10 mouse cellular contexts compared by ENCODE assay signal in the genomic region with DNA sequence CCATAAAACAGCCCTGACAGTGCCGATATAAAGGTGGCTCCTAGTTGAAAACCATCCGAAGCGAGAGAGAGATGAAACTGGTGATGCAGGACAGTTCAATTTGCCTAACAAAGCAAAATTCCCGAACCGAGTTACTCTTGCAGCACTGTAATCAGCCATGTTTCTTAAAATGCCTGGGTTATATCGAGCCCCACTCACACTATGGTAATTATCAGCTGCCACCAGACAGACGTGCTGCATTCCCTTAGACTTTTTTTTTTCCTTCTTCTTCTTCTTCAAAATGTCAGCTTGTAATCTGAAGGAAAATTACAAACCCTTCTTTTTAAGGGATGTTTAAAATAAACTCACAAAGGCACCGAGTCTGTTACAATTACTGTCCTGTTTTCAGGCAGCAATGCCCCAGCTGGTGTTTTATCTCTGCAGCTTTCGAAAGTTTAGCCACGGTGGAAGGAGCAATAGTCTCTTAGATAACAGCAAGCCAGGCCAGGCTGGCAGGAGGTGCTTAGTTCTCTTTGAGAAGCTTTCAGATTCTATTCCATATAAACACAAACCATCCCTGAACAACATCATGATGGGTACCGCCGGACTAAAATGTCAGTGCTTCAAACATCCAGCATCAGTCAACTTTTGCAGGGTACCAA.
DNase-seq lines count a peak whose midpoint lies in the region; ATAC-seq and TF ChIP-seq lines count a peak whose summit lies in the region.
"Had no signal": no experiment of that assay in that cellular context is flagged by ENCODE, and none has a peak within 500 bp of the region (broad histone marks: within the 10 kb centered on the region; RNA-seq: fewer than 3 reads in every experiment).

No protein-coding gene starts in this region.

- H3K36me3 ChIP-seq in liver, embryonic 16.5 days (ENCODE audit: control insufficient read depth, insufficient read depth): no peaks in the 10 kb centered on the region

- peak; percentile 86 for ATAC-seq in frontal cortex, adult (ENCODE audit: low TSS enrichment)
- ATAC-seq in liver, embryonic 16.5 days (ENCODE audit: low read depth): peak; percentile 91
- no peak for ATAC-seq in monocyte, adult 5-6 weeks (replicated peaks; ENCODE audit: insufficient number of reproducible peaks, low FRiP score, low TSS enrichment, poor library complexity, severe bottlenecking)

- no peak overlapping the region for H3K4me3 ChIP-seq in layer of hippocampus, adult 2 months
- peak overlapping the region; percentile 38 for H3K4me3 ChIP-seq in liver, embryonic 16.5 days (ENCODE audit: low read depth, low read length)

- H3K27me3 ChIP-seq in liver, embryonic 16.5 days (ENCODE audit: control insufficient read depth, insufficient read depth, low read depth, low read length): no peaks in the 10 kb centered on the region

- H3K4me1 ChIP-seq in liver, embryonic 16.5 days (ENCODE audit: control insufficient read depth, low read depth, low read length): peaks cover 19% of the 10 kb centered on the region

- no peak for TF ChIP-seq CTCF in layer of hippocampus, adult 2 months (conservative IDR thresholded peaks at IDR 0.05)

- peak overlapping the region; percentile 13 for H3K9ac ChIP-seq in liver, embryonic 16.5 days (ENCODE audit: low read depth, low read length)

- DNase-seq in frontal cortex, postnatal 25 days (ENCODE audit: low spot score in 2 of 2): no peak
- peak in 1 of 2 experiments; percentile 30 for DNase-seq in layer of hippocampus, adult 2 months (ENCODE audit: low spot score in 2 of 2)
- no peak for DNase-seq in layer of hippocampus, adult 18-20 months (ENCODE audit: low spot score in 2 of 2)
- peak; percentile 78 for DNase-seq in c-Kit-positive CD71-positive TER-119-positive erythroid progenitor cells, embryonic 14.5 days (ENCODE audit: low spot score)
- no peak for DNase-seq in adrenal gland, adult (ENCODE audit: inconsistent age in 2 of 2, low spot score in 1 of 2)
- DNase-seq: cerebellum, adult 18-20 months; gastrocnemius, postnatal 25 days had no signal

- 26% methylated on average over 12 of the region's 12 CpGs for WGBS in liver, embryonic 16.5 days (ENCODE audit: insufficient replicate concordance)

- peak overlapping the region; percentile 73 for H3K27ac ChIP-seq in layer of hippocampus, adult 2 months
- H3K27ac ChIP-seq in liver, embryonic 16.5 days (ENCODE audit: low read length): peak overlapping the region; percentile 89

- no peaks in the 10 kb centered on the region for H3K9me3 ChIP-seq in liver, embryonic 16.5 days (replicated peaks; ENCODE audit: control insufficient read depth, low read length)

- H3K4me2 ChIP-seq in liver, embryonic 16.5 days (ENCODE audit: low read depth, low read length): peak overlapping the region; percentile 62
